Mouse (Mus musculus): ENCODE measurements around the gene Tmem94. TPM values are rescaled to one million over a fixed set of nuclear protein-coding genes. Genes with fewer than 3 reads are reported as not detected.

Gene Tmem94
- total and polyA plus RNA-seq, 2 experiments from 2014 or later: 14.9 to 19.3 TPM

GRCm38 (mm10) chr11:115806154-115806553 lies 40.9 kb downstream of the Tmem94 start:
- 92% methylated on average over 10 of the region's 10 CpGs for WGBS
- H3K27me3 ChIP-seq (ENCODE audit: insufficient read depth, low read length): no peaks in the 10 kb centered on the region
- H3K9me3 ChIP-seq (ENCODE audit: low read length): no peaks in the 10 kb centered on the region
- no peak overlapping the region for H3K4me3 ChIP-seq (ENCODE audit: low read depth, low read length)
- no peak overlapping the region for H3K9ac ChIP-seq
- 0 out of 2 replicates have a peak, but pooled peaks cover 8% of the 10 kb centered on the region for H3K4me1 ChIP-seq (ENCODE audit: insufficient read depth)
- peaks cover 19% of the 10 kb centered on the region; the same call in 1 of the 2 replicates for H3K36me3 ChIP-seq (ENCODE audit: insufficient read depth)
- no peak overlapping the region; the same call in 1 of the 2 replicates for H3K4me2 ChIP-seq (ENCODE audit: low read depth)
- no peak for TF ChIP-seq CTCF (IDR thresholded peaks at IDR 0.05; ENCODE audit: low read depth)
- no peak for DNase-seq
- ATAC-seq: no peak
- no peak overlapping the region for H3K27ac ChIP-seq (ENCODE audit: low read depth, low read length)

- Histone ChIP-seq H3K36me3 (ENCODE audit: insufficient read depth) (peaks cover 11% of the 10 kb centered on the region; the same call in 1 of the 2 replicates), H3K27ac (ENCODE audit: low read depth, low read length) (0 out of 2 replicates have a peak overlapping the region, but pooled peaks have one; percentile 5), H3K9me3 (ENCODE audit: low read length) (no peaks in the 10 kb centered on the region), H3K9ac (no peak overlapping the region), H3K27me3 (ENCODE audit: insufficient read depth, low read length) (no peaks in the 10 kb centered on the region), H3K4me1 (ENCODE audit: insufficient read depth) (0 out of 2 replicates have a peak, but pooled peaks cover 8% of the 10 kb centered on the region), H3K4me3 (ENCODE audit: low read depth, low read length) (no peak overlapping the region), H3K4me2 (ENCODE audit: low read depth) (no peak overlapping the region)
- ATAC-seq (peak; percentile 67), DNase-seq (peak; percentile 26)
- 25% methylated on average over 6 of the region's 6 CpGs for WGBS
- no peak for TF ChIP-seq CTCF (IDR thresholded peaks at IDR 0.05; ENCODE audit: low read depth)
These were observed 42.1 kb downstream of the Tmem94 start for GRCm38 (mm10) chr11:115807306-115807705.

- Histone ChIP-seq H3K4me2 (ENCODE audit: low read depth) (no peak overlapping the region), H3K27me3 (ENCODE audit: insufficient read depth, low read length) (no peaks in the 10 kb centered on the region), H3K4me3 (ENCODE audit: low read depth, low read length) (no peak overlapping the region), H3K36me3 (ENCODE audit: insufficient read depth) (peaks cover 11% of the 10 kb centered on the region; the same call in 1 of the 2 replicates), H3K9ac (no peak overlapping the region), H3K4me1 (ENCODE audit: insufficient read depth) (0 out of 2 replicates have a peak, but pooled peaks cover 8% of the 10 kb centered on the region), H3K9me3 (ENCODE audit: low read length) (no peaks in the 10 kb centered on the region), H3K27ac (ENCODE audit: low read depth, low read length) (0 out of 2 replicates have a peak overlapping the region, but pooled peaks have one; percentile 5)
- DNase-seq (no peak), ATAC-seq (no peak)
- 31% methylated on average over 11 of the region's 11 CpGs for WGBS
- TF ChIP-seq CTCF (IDR thresholded peaks at IDR 0.05; ENCODE audit: low read depth): no peak
These were observed 42.7 kb downstream of the Tmem94 start for GRCm38 (mm10) chr11:115807971-115808370.

- H3K9me3 ChIP-seq (ENCODE audit: low read length): no peaks in the 10 kb centered on the region
- no peaks in the 10 kb centered on the region for H3K27me3 ChIP-seq (ENCODE audit: insufficient read depth, low read length)
- TF ChIP-seq CTCF (IDR thresholded peaks at IDR 0.05; ENCODE audit: low read depth): no peak
- WGBS: 18% methylated on average over 10 of the region's 10 CpGs
- no peak overlapping the region for H3K4me3 ChIP-seq (ENCODE audit: low read depth, low read length)
- H3K4me2 ChIP-seq (ENCODE audit: low read depth): peak overlapping the region; percentile 24
- DNase-seq (peak; percentile 41), ATAC-seq (peak; percentile 33)
- 0 out of 2 replicates have a peak, but pooled peaks cover 8% of the 10 kb centered on the region for H3K4me1 ChIP-seq (ENCODE audit: insufficient read depth)
- peaks cover 5% of the 10 kb centered on the region; the same call in 1 of the 2 replicates for H3K36me3 ChIP-seq (ENCODE audit: insufficient read depth)
- H3K9ac ChIP-seq: no peak overlapping the region
- H3K27ac ChIP-seq (ENCODE audit: low read depth, low read length): peak overlapping the region; percentile 54
These were observed 43.6 kb downstream of the Tmem94 start for GRCm38 (mm10) chr11:115808696-115809310.

GRCm38 (mm10) chr11:115809311-115809781 lies 44.1 kb downstream of the Tmem94 start:
- TF ChIP-seq CTCF (IDR thresholded peaks at IDR 0.05; ENCODE audit: low read depth): no peak
- Histone ChIP-seq H3K4me3 (ENCODE audit: low read depth, low read length) (no peak overlapping the region), H3K4me1 (ENCODE audit: insufficient read depth) (peaks cover 10% of the 10 kb centered on the region; the same call in 1 of the 2 replicates), H3K9ac (no peak overlapping the region), H3K27me3 (ENCODE audit: insufficient read depth, low read length) (no peaks in the 10 kb centered on the region), H3K36me3 (ENCODE audit: insufficient read depth) (peaks cover 5% of the 10 kb centered on the region; the same call in 1 of the 2 replicates), H3K4me2 (ENCODE audit: low read depth) (peak overlapping the region; percentile 24; the same call in 1 of the 2 replicates), H3K9me3 (ENCODE audit: low read length) (no peaks in the 10 kb centered on the region), H3K27ac (ENCODE audit: low read depth, low read length) (peak overlapping the region; percentile 54; the same call in 1 of the 2 replicates)
- ATAC-seq: no peak
- DNase-seq: no peak
- 47% methylated on average over 8 of the region's 8 CpGs for WGBS

GRCm38 (mm10) chr11:115810377-115810776 lies 45.1 kb downstream of the Tmem94 start:
- H3K4me1 ChIP-seq (ENCODE audit: insufficient read depth): peaks cover 11% of the 10 kb centered on the region
- peak overlapping the region; percentile 95; the same call in 1 of the 2 replicates for H3K4me2 ChIP-seq (ENCODE audit: low read depth)
- no peak for TF ChIP-seq CTCF (IDR thresholded peaks at IDR 0.05; ENCODE audit: low read depth)
- no peaks in the 10 kb centered on the region for H3K36me3 ChIP-seq (ENCODE audit: insufficient read depth)
- no peak overlapping the region for H3K27ac ChIP-seq (ENCODE audit: low read depth, low read length)
- H3K9ac ChIP-seq: no peak overlapping the region
- WGBS: 61% methylated on average over 14 of the region's 14 CpGs
- DNase-seq: no peak
- H3K27me3 ChIP-seq (ENCODE audit: insufficient read depth, low read length): no peaks in the 10 kb centered on the region
- no peaks in the 10 kb centered on the region for H3K9me3 ChIP-seq (ENCODE audit: low read length)
- no peak overlapping the region for H3K4me3 ChIP-seq (ENCODE audit: low read depth, low read length)
- ATAC-seq: no peak
